Mouse (Mus musculus) thymus, adult 2 months (tissue): ENCODE results near the gene Anks3. TPM values are rescaled to one million over a fixed set of nuclear protein-coding genes. Genes with fewer than 3 reads are reported as not detected.

Experiments used
- DNase-seq: peaks from one replicate; pipeline ENCODE4 v3.0.0; 2021
- H3K27ac ChIP-seq: fragments of 200-500 bp; 2 replicates; pipeline ENCODE4 v1.5.1; 2012; ENCODE audit warnings: low read length, control low read depth; ENCODE audit not compliant: control insufficient read depth, insufficient read depth
- H3K27me3 ChIP-seq: fragments of 200-500 bp; 2 replicates; pipeline ENCODE4 v1.6.1; 2012; ENCODE audit warnings: mild to moderate bottlenecking, low read length, moderate library complexity, mixed read lengths; ENCODE audit not compliant: control insufficient read depth, insufficient read depth
- H3K36me3 ChIP-seq: fragments of 200-500 bp; 2 replicates; pipeline ENCODE4 v1.6.1; 2012; ENCODE audit warnings: mild to moderate bottlenecking, low read length, moderate library complexity; ENCODE audit not compliant: control insufficient read depth, insufficient read depth
- H3K4me1 ChIP-seq: fragments of 200-500 bp; replicated peaks from 2 replicates; pipeline ENCODE4 v1.6.1; 2012; ENCODE audit warnings: low read length; ENCODE audit not compliant: control insufficient read depth, insufficient read depth
- H3K4me3 ChIP-seq: fragments of 200-500 bp; 2 replicates; pipeline ENCODE4 v1.5.1; 2012; ENCODE audit warnings: mild to moderate bottlenecking, low read length, control low read depth, moderate library complexity; ENCODE audit not compliant: control insufficient read depth, insufficient read depth
- CTCF ChIP-seq: fragments of 200-500 bp; IDR thresholded peaks from 2 replicates; pipeline ENCODE4 v1.5.1; 2012; ENCODE audit warnings: mild to moderate bottlenecking, control low read depth, low read length, moderate library complexity, borderline replicate concordance; ENCODE audit not compliant: control insufficient read depth, poor library complexity, insufficient read depth; ENCODE audit errors: extremely low read depth
- POLR2A ChIP-seq: fragments of 200-500 bp; IDR thresholded peaks from 2 replicates; pipeline ENCODE4 v1.6.1; 2012; ENCODE audit warnings: mild to moderate bottlenecking, low read length, control low read depth, moderate library complexity; ENCODE audit not compliant: control insufficient read depth, poor library complexity, insufficient read depth; ENCODE audit errors: extremely low read depth
- WGBS: fragments of 180-500 bp; shearing (Covaris S2); methylation state at CpG from one replicate; pipeline ENCODE4 v1.1.7; 2018; 5-methylcytosine and 5-hydroxymethylcytosine counted together
- polyA plus RNA-seq: library from polyadenylated mRNA; depleted of rRNA; stranded (reverse); fragments of >200 nt; gene quantifications from 2 replicates; pipeline ENCODE4 v1.2.3, GENCODE M21; 2012

Anks3 gene
- polyA plus RNA-seq, 1 experiment: 89.0 TPM

GRCm38 (mm10) chr16:4909745-4910144, 54.3 kb downstream of the Anks3 start:
- no peaks in the 10 kb centered on the region for H3K27me3 ChIP-seq
- H3K4me1 ChIP-seq: peaks cover 11% of the 10 kb centered on the region
- H3K27ac ChIP-seq: no peak overlapping the region
- DNase-seq: peak; percentile 16
- H3K4me3 ChIP-seq: no peak overlapping the region
- no peak for TF ChIP-seq POLR2A
- 100% methylated on average over 2 of the region's 2 CpGs for WGBS
- H3K36me3 ChIP-seq: no peaks in the 10 kb centered on the region

GRCm38 (mm10) chr16:4907972-4908371, 56.0 kb downstream of the Anks3 start:
- 45% methylated on average over 5 of the region's 5 CpGs for WGBS
- TF ChIP-seq POLR2A (no peak), CTCF (no peak)
- Histone ChIP-seq H3K27ac (no peak overlapping the region), H3K4me3 (no peak overlapping the region), H3K36me3 (no peaks in the 10 kb centered on the region), H3K27me3 (no peaks in the 10 kb centered on the region), H3K4me1 (peaks cover 5% of the 10 kb centered on the region)
- DNase-seq: no peak

- Histone ChIP-seq H3K4me3 (no peak overlapping the region), H3K4me1 (no peaks in the 10 kb centered on the region; the same call in 1 of the 2 replicates), H3K27me3 (no peaks in the 10 kb centered on the region), H3K36me3 (no peaks in the 10 kb centered on the region), H3K27ac (no peak overlapping the region)
- WGBS: 83% methylated on average over 2 of the region's 2 CpGs
- no peak for DNase-seq
- TF ChIP-seq POLR2A (no peak), CTCF (no peak)
Observed at GRCm38 (mm10) chr16:4907386-4907785, 56.6 kb downstream of the Anks3 start.

- no peak for DNase-seq
- H3K27me3 ChIP-seq: no peaks in the 10 kb centered on the region
- H3K4me1 ChIP-seq: no peaks in the 10 kb centered on the region; the same call in 1 of the 2 replicates
- H3K36me3 ChIP-seq: no peaks in the 10 kb centered on the region
- no peak overlapping the region for H3K27ac ChIP-seq
- TF ChIP-seq CTCF (no peak), POLR2A (no peak)
- H3K4me3 ChIP-seq: no peak overlapping the region
Observed at GRCm38 (mm10) chr16:4906559-4906958, 57.4 kb downstream of the Anks3 start.

GRCm38 (mm10) chr16:4905591-4905990, 58.4 kb downstream of the Anks3 start:
- Histone ChIP-seq H3K4me1 (no peaks in the 10 kb centered on the region; the same call in 1 of the 2 replicates), H3K27ac (no peak overlapping the region), H3K36me3 (no peaks in the 10 kb centered on the region), H3K4me3 (no peak overlapping the region), H3K27me3 (no peaks in the 10 kb centered on the region)
- no peak for DNase-seq
- TF ChIP-seq CTCF (no peak), POLR2A (no peak)
- 91% methylated on average over 1 of the region's 1 CpGs for WGBS

GRCm38 (mm10) chr16:4904878-4905277, 59.1 kb downstream of the Anks3 start:
- H3K27me3 ChIP-seq: no peaks in the 10 kb centered on the region
- H3K36me3 ChIP-seq: no peaks in the 10 kb centered on the region
- DNase-seq: no peak
- WGBS: 97% methylated on average over 3 of the region's 3 CpGs
- H3K4me1 ChIP-seq: no peaks in the 10 kb centered on the region; the same call in 1 of the 2 replicates
- TF ChIP-seq CTCF (no peak), POLR2A (no peak)
- no peak overlapping the region for H3K27ac ChIP-seq
- H3K4me3 ChIP-seq: no peak overlapping the region

GRCm38 (mm10) chr16:4903491-4904102, 60.4 kb downstream of the Anks3 start:
- H3K4me1 ChIP-seq: peaks cover 5% of the 10 kb centered on the region
- TF ChIP-seq POLR2A: no peak
- no peak for TF ChIP-seq CTCF
- H3K27ac ChIP-seq: no peak overlapping the region
- no peaks in the 10 kb centered on the region for H3K36me3 ChIP-seq
- no peak overlapping the region for H3K4me3 ChIP-seq
- 92% methylated on average over 6 of the region's 6 CpGs for WGBS
- no peak for DNase-seq
- H3K27me3 ChIP-seq: no peaks in the 10 kb centered on the region
